Mouse (Mus musculus): ENCODE results near the gene Supt6. TPM values are rescaled to one million over a fixed set of nuclear protein-coding genes. Genes with fewer than 3 reads are reported as not detected.

Gene Supt6
- polyA plus RNA-seq, 1 experiment, result 36.2 TPM

DNA sequence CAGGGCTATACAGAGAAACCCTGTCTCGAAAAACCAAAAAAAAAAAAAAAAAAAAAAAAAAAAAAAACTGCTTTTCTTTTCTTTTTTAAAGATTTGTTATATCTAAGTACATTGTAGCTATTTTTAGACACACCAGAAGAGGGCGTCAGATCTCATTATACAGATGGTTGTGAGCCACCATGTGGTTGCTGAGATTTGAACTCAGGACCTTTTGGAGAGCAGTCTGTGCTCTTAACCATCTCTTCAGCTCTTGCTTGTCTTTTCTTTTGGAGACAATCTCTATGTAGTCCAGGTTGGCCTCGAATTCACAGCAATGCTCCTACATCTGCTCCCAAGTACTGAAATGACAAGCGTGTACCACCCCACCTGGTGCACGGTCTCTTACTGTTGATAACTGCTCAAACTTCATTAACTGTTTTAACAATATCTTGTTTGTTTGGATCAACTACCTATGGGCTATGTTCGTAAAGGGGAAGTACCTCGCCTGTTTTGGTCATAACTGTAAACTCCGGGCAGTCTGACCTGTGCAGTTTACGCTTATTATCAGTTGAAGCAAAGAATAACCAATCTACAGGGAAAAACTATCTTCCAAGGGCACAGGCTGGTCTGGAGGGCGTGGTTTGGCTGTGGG, 69.9 kb downstream of the Supt6 start:
- TF ChIP-seq POLR2A (IDR thresholded peaks at IDR 0.05; ENCODE audit: control insufficient read depth, extremely low read depth, insufficient read depth, low read length, poor library complexity) (no peak), CTCF (IDR thresholded peaks at IDR 0.05; ENCODE audit: borderline replicate concordance, control insufficient read depth, extremely low read depth, insufficient read depth, low read length, poor library complexity) (no peak)
- Histone ChIP-seq H3K27ac (ENCODE audit: control insufficient read depth, insufficient read depth, low read length) (peak overlapping the region; percentile 35; the same call in 1 of the 2 replicates), H3K4me1 (replicated peaks; ENCODE audit: control insufficient read depth, insufficient read depth, low read length) (peaks cover 15% of the 10 kb centered on the region), H3K36me3 (ENCODE audit: control insufficient read depth, insufficient read depth, low read length) (peaks cover 12% of the 10 kb centered on the region), H3K4me3 (ENCODE audit: control insufficient read depth, insufficient read depth, low read length) (peak overlapping the region; percentile 66; the same call in 1 of the 2 replicates), H3K27me3 (ENCODE audit: control insufficient read depth, insufficient read depth, low read length) (no peaks in the 10 kb centered on the region)
- 3% methylated on average over 10 of the region's 10 CpGs for WGBS
- DNase-seq, result no peak

DNA sequence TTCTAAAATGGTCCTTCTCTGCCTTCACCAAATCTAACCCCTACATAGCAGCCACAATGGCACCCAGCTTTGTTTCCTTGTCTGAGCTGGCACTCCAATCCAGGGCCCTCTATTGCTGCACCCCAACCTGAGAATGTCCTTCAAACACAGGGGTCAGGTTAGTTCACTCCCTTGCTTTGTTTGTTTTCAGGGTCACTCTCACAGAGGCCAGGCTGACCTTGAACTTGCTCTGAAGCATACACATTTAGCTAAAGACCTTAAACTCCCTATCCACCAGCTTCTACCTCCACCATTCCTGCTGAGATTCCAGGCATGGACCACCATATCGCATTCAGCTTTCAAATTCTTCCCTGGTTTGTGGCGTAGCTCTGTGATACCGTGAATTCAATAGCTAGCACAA, 71.3 kb downstream of the Supt6 start:
- H3K36me3 ChIP-seq (ENCODE audit: control insufficient read depth, insufficient read depth, low read length), result no peaks in the 10 kb centered on the region; the same call in 1 of the 2 replicates
- no peak for TF ChIP-seq POLR2A (IDR thresholded peaks at IDR 0.05; ENCODE audit: control insufficient read depth, extremely low read depth, insufficient read depth, low read length, poor library complexity)
- TF ChIP-seq CTCF (IDR thresholded peaks at IDR 0.05; ENCODE audit: borderline replicate concordance, control insufficient read depth, extremely low read depth, insufficient read depth, low read length, poor library complexity), result no peak
- no peak for DNase-seq
- no peak overlapping the region for H3K4me3 ChIP-seq (ENCODE audit: control insufficient read depth, insufficient read depth, low read length)
- H3K4me1 ChIP-seq (replicated peaks; ENCODE audit: control insufficient read depth, insufficient read depth, low read length), result peaks cover 15% of the 10 kb centered on the region
- H3K27ac ChIP-seq (ENCODE audit: control insufficient read depth, insufficient read depth, low read length), result no peak overlapping the region
- no peaks in the 10 kb centered on the region for H3K27me3 ChIP-seq (ENCODE audit: control insufficient read depth, insufficient read depth, low read length)
- 76% methylated on average over 3 of the region's 3 CpGs for WGBS

DNA sequence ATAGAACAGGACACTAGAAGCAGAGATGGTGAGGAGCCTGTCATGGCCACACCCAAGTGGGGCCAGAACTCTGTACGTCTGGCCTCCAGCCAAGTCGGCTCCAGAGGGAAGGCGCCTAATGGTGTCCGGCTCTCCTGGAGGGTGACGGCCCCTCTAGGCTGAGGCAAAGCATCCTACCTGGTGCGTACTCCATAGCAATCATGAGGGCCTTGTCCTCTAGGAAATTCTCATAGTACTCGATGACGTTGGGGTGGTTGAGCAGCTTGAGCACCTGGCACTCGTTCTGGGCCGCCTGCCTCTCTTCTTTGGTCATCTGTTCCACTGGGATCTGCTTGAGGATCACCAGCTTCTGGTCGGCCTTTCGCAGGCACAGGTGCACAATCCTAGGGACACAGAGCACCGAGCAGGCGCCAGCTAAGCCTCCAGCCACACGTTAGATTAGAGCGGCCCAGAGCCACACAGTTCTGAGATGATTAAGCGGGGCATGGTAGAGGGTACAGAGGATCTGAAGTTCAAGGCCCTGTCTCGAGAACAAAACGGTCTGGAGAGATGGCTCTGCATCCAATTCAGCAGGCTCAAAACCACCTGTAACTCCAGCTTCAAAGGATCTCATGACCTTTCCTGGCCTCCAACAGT, 72.9 kb downstream of the Supt6 start:
- Histone ChIP-seq H3K4me1 (replicated peaks; ENCODE audit: control insufficient read depth, insufficient read depth, low read length) (peaks cover 16% of the 10 kb centered on the region), H3K36me3 (ENCODE audit: control insufficient read depth, insufficient read depth, low read length) (no peaks in the 10 kb centered on the region), H3K4me3 (ENCODE audit: control insufficient read depth, insufficient read depth, low read length) (no peak overlapping the region), H3K27ac (ENCODE audit: control insufficient read depth, insufficient read depth, low read length) (no peak overlapping the region), H3K27me3 (ENCODE audit: control insufficient read depth, insufficient read depth, low read length) (no peaks in the 10 kb centered on the region)
- TF ChIP-seq POLR2A (IDR thresholded peaks at IDR 0.05; ENCODE audit: control insufficient read depth, extremely low read depth, insufficient read depth, low read length, poor library complexity) (no peak), CTCF (IDR thresholded peaks at IDR 0.05; ENCODE audit: borderline replicate concordance, control insufficient read depth, extremely low read depth, insufficient read depth, low read length, poor library complexity) (no peak)
- DNase-seq, result no peak
- 97% methylated on average over 19 of the region's 19 CpGs for WGBS

DNA sequence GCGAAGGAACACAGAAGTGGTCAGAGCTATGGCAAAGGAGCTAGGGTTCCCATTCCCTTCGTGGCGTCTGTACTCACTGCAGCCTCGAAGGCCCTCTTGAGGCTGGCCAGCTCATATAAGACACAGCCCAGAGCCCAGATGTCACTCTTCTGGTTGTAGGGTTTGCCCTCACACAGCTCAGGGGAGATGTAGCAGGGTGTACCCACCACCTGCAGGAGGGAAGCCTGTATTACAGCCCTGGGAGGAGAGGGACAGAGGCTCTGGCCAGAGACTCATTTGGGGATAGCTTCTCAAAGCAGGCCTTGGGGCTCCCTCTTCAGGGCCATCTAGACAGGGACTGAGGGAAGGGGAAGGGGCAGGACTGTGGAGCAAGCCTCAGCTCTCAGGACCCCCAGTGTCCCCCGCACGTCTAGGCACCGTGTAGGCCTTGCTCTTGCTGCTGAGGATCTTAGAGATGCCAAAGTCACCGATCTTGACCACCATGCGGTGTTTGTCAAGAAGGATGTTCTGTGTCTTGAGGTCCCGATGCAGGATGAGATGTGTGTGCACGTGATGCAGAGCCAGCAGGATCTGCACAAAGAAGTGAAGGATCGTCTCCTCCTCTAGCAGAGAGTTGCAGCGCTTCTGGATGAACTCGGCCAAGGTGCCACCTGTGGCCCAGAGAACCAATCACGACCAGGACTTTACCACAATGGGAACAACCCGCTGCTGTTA, 73.6 kb downstream of the Supt6 start:
- DNase-seq, result no peak
- WGBS, result 94% methylated on average over 16 of the region's 16 CpGs
- H3K36me3 ChIP-seq (ENCODE audit: control insufficient read depth, insufficient read depth, low read length), result no peaks in the 10 kb centered on the region
- H3K27ac ChIP-seq (ENCODE audit: control insufficient read depth, insufficient read depth, low read length), result no peak overlapping the region
- TF ChIP-seq POLR2A (IDR thresholded peaks at IDR 0.05; ENCODE audit: control insufficient read depth, extremely low read depth, insufficient read depth, low read length, poor library complexity) (no peak), CTCF (IDR thresholded peaks at IDR 0.05; ENCODE audit: borderline replicate concordance, control insufficient read depth, extremely low read depth, insufficient read depth, low read length, poor library complexity) (no peak)
- no peaks in the 10 kb centered on the region for H3K27me3 ChIP-seq (ENCODE audit: control insufficient read depth, insufficient read depth, low read length)
- H3K4me1 ChIP-seq (replicated peaks; ENCODE audit: control insufficient read depth, insufficient read depth, low read length), result peaks cover 10% of the 10 kb centered on the region
- H3K4me3 ChIP-seq (ENCODE audit: control insufficient read depth, insufficient read depth, low read length), result no peak overlapping the region

DNA sequence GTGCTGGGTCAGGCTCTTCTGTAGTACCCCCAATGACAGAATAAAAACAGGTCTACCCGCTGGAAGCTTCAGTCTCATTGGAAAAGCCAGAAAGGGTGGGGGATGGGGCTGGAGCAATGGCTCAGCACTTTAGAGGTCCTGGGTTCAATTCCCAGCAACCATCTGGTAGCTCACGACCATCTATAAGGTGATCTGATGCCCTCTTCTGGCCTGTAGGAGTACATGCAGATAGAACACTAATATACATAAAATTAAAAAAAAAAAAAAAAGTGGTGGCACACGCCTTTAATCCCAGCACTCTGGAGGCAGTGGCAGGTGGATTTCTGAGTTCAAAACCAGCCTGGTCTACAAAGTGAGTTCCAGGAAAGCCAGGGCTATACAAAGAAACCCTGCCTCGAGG, 74.5 kb downstream of the Supt6 start:
- no peak overlapping the region for H3K4me3 ChIP-seq (ENCODE audit: control insufficient read depth, insufficient read depth, low read length)
- H3K36me3 ChIP-seq (ENCODE audit: control insufficient read depth, insufficient read depth, low read length), result no peaks in the 10 kb centered on the region
- peaks cover 8% of the 10 kb centered on the region for H3K4me1 ChIP-seq (replicated peaks; ENCODE audit: control insufficient read depth, insufficient read depth, low read length)
- no peak overlapping the region for H3K27ac ChIP-seq (ENCODE audit: control insufficient read depth, insufficient read depth, low read length)
- H3K27me3 ChIP-seq (ENCODE audit: control insufficient read depth, insufficient read depth, low read length), result no peaks in the 10 kb centered on the region
- WGBS, result 58% methylated on average over 4 of the region's 4 CpGs
- no peak for DNase-seq
- TF ChIP-seq POLR2A (IDR thresholded peaks at IDR 0.05; ENCODE audit: control insufficient read depth, extremely low read depth, insufficient read depth, low read length, poor library complexity) (no peak), CTCF (IDR thresholded peaks at IDR 0.05; ENCODE audit: borderline replicate concordance, control insufficient read depth, extremely low read depth, insufficient read depth, low read length, poor library complexity) (no peak)

DNA sequence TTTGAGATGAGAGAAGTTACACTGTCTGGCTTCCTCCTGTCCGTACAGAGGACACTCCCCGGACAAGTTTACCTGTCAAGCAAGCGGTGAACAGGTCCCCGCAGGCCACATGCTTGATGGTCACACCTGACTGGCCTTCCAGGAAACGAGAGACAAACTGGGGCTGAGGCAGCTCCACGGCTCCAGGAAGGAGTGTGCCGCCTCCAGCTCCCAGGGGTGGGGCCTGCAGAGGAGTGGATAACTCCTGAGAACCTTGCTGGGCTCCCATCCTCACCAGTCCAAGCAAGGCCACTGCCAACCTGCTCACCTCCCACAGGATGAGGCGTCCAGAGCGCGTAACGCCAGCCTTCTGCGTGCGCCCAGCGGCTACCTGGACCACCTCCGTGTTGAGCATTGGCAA, 75.5 kb downstream of the Supt6 start:
- 94% methylated on average over 15 of the region's 15 CpGs for WGBS
- Histone ChIP-seq H3K27ac (ENCODE audit: control insufficient read depth, insufficient read depth, low read length) (no peak overlapping the region), H3K36me3 (ENCODE audit: control insufficient read depth, insufficient read depth, low read length) (no peaks in the 10 kb centered on the region), H3K27me3 (ENCODE audit: control insufficient read depth, insufficient read depth, low read length) (no peaks in the 10 kb centered on the region), H3K4me3 (ENCODE audit: control insufficient read depth, insufficient read depth, low read length) (no peak overlapping the region), H3K4me1 (replicated peaks; ENCODE audit: control insufficient read depth, insufficient read depth, low read length) (peaks cover 17% of the 10 kb centered on the region)
- DNase-seq, result no peak
- TF ChIP-seq CTCF (IDR thresholded peaks at IDR 0.05; ENCODE audit: borderline replicate concordance, control insufficient read depth, extremely low read depth, insufficient read depth, low read length, poor library complexity), result no peak
- TF ChIP-seq POLR2A (IDR thresholded peaks at IDR 0.05; ENCODE audit: control insufficient read depth, extremely low read depth, insufficient read depth, low read length, poor library complexity), result no peak
